Mouse (Mus musculus): ENCODE results near the gene Rpap2.

- TF ChIP-seq POLR2A (IDR thresholded peaks at IDR 0.05; ENCODE audit: borderline replicate concordance, control insufficient read depth, low read depth, low read length) (no peak), CTCF (IDR thresholded peaks at IDR 0.05; ENCODE audit: control insufficient read depth, insufficient read depth, low read length) (no peak)
These were observed 81.2 kb downstream of the Rpap2 start for GRCm38 (mm10) chr5:107678392-107678791.
